Mouse (Mus musculus): ENCODE data around the gene Pmvk. TPM values are rescaled to one million over a fixed set of nuclear protein-coding genes. Genes with fewer than 3 reads are reported as not detected.

The Pmvk gene
- 71.8 and 74.5 TPM in 2 replicates for polyA plus RNA-seq (2014; fragmentation: Nextera tagmentation; extraction: Ambion mirVana)

- ATAC-seq (ENCODE audit: insufficient read depth, low FRiP score, low TSS enrichment): no peak
- Histone ChIP-seq H3K4me1 (ENCODE audit: control insufficient read depth, insufficient read depth, low read length) (peaks cover 2% of the 10 kb centered on the region), H3K36me3 (ENCODE audit: control insufficient read depth, insufficient read depth, low read length) (no peaks in the 10 kb centered on the region), H3K27me3 (ENCODE audit: control insufficient read depth, insufficient read depth, low read length) (no peaks in the 10 kb centered on the region), H3K9ac (ENCODE audit: low read length) (no peak within 1 kb of the TSS), H3K4me2 (ENCODE audit: low read depth) (no peak within 1 kb of the TSS), H3K4me3 (ENCODE audit: low read depth, low read length) (no peak within 1 kb of the TSS), H3K9me3 (ENCODE audit: control insufficient read depth, low read length) (no peaks in the 10 kb centered on the region), H3K27ac (ENCODE audit: low read depth, low read length) (no peak within 1 kb of the TSS)
- 70% methylated on average over 10 of the region's 10 CpGs for WGBS
- DNase-seq (ENCODE audit: low spot score): no peak
These were observed at the start of gene Pmvk for GRCm38 (mm10) chr3:89454401-89455177. Gene Pmvk (plus strand): TSS chr3:89454541.

DNA sequence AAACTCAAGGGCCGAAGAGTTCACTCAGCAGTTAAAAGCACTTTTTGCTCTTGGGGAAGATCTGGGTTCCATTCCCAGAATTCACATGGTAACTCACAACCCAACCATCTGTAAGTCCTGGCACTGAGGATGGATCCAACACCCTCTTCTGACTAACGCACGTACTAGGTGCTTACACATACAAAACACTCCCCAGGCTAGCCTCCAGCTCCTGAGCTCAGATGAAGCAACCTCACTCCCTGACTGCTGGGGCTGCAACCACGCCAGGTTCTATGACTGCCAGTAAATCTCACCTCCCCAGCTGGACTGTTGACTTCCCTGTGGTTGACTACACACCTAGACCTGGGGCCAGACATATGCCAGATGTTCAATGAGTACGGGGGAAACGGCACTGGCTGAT is 47.5 kb upstream of the Pmvk start:
- peaks cover 5% of the 10 kb centered on the region for H3K4me1 ChIP-seq (ENCODE audit: control insufficient read depth, insufficient read depth, low read length)
- no peaks in the 10 kb centered on the region for H3K9me3 ChIP-seq (ENCODE audit: control insufficient read depth, low read length)
- no peak overlapping the region for H3K9ac ChIP-seq (ENCODE audit: low read length)
- no peak overlapping the region for H3K4me3 ChIP-seq (ENCODE audit: low read depth, low read length)
- H3K27me3 ChIP-seq (ENCODE audit: control insufficient read depth, insufficient read depth, low read length): no peaks in the 10 kb centered on the region
- ATAC-seq (ENCODE audit: insufficient read depth, low FRiP score, low TSS enrichment): no peak
- no peak overlapping the region for H3K27ac ChIP-seq (ENCODE audit: low read depth, low read length)
- H3K36me3 ChIP-seq (ENCODE audit: control insufficient read depth, insufficient read depth, low read length): peaks cover 5% of the 10 kb centered on the region
- WGBS: 93% methylated on average over 6 of the region's 6 CpGs
- DNase-seq (ENCODE audit: low spot score): no peak
- no peak overlapping the region for H3K4me2 ChIP-seq (ENCODE audit: low read depth)

GRCm38 (mm10) chr3:89408448-89408847 is 45.9 kb upstream of the Pmvk start:
- no peak overlapping the region for H3K27ac ChIP-seq (ENCODE audit: low read depth, low read length)
- 63% methylated on average over 16 of the region's 16 CpGs for WGBS
- ATAC-seq (ENCODE audit: insufficient read depth, low FRiP score, low TSS enrichment) (no peak), DNase-seq (ENCODE audit: low spot score) (no peak)
- no peaks in the 10 kb centered on the region for H3K27me3 ChIP-seq (ENCODE audit: control insufficient read depth, insufficient read depth, low read length)
- no peak overlapping the region for H3K9ac ChIP-seq (ENCODE audit: low read length)
- H3K4me3 ChIP-seq (ENCODE audit: low read depth, low read length): no peak overlapping the region
- peaks cover 5% of the 10 kb centered on the region for H3K36me3 ChIP-seq (ENCODE audit: control insufficient read depth, insufficient read depth, low read length)
- peaks cover 5% of the 10 kb centered on the region for H3K4me1 ChIP-seq (ENCODE audit: control insufficient read depth, insufficient read depth, low read length)
- H3K9me3 ChIP-seq (ENCODE audit: control insufficient read depth, low read length): no peaks in the 10 kb centered on the region
- no peak overlapping the region for H3K4me2 ChIP-seq (ENCODE audit: low read depth)

DNA sequence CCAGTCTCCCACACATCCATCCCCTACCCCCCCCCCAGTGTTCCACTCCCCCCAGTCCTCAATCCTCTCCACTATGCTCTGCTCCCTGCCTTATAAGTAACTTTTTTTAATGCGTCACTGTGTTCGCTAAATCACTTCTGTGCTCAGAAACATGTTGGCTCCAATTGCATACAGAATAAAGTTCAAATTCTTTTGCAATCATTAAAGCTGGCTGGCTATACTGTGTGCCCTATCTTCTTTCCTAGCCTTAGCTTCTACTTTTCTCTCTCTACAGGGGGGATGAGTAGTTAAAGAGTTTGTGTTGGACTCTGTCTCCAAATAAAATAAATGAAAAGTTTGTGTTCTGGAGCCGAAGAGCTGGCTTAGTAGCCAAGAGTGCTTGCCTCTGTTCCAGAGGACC is 44.6 kb upstream of the Pmvk start:
- H3K4me3 ChIP-seq (ENCODE audit: low read depth, low read length): no peak overlapping the region
- H3K9me3 ChIP-seq (ENCODE audit: control insufficient read depth, low read length): no peaks in the 10 kb centered on the region
- H3K4me1 ChIP-seq (ENCODE audit: control insufficient read depth, insufficient read depth, low read length): peaks cover 5% of the 10 kb centered on the region
- H3K27ac ChIP-seq (ENCODE audit: low read depth, low read length): no peak overlapping the region
- no peaks in the 10 kb centered on the region for H3K27me3 ChIP-seq (ENCODE audit: control insufficient read depth, insufficient read depth, low read length)
- DNase-seq (ENCODE audit: low spot score) (no peak), ATAC-seq (ENCODE audit: insufficient read depth, low FRiP score, low TSS enrichment) (no peak)
- WGBS: 95% methylated on average over 3 of the region's 3 CpGs
- peaks cover 6% of the 10 kb centered on the region for H3K36me3 ChIP-seq (ENCODE audit: control insufficient read depth, insufficient read depth, low read length)
- no peak overlapping the region for H3K4me2 ChIP-seq (ENCODE audit: low read depth)
- H3K9ac ChIP-seq (ENCODE audit: low read length): no peak overlapping the region

- H3K4me1 ChIP-seq (ENCODE audit: control insufficient read depth, insufficient read depth, low read length): peaks cover 5% of the 10 kb centered on the region
- no peaks in the 10 kb centered on the region for H3K27me3 ChIP-seq (ENCODE audit: control insufficient read depth, insufficient read depth, low read length)
- 82% methylated on average over 10 of the region's 10 CpGs for WGBS
- H3K4me3 ChIP-seq (ENCODE audit: low read depth, low read length): peak overlapping the region; percentile 54
- DNase-seq (ENCODE audit: low spot score): no peak
- peaks cover 9% of the 10 kb centered on the region for H3K36me3 ChIP-seq (ENCODE audit: control insufficient read depth, insufficient read depth, low read length)
- H3K4me2 ChIP-seq (ENCODE audit: low read depth): peak overlapping the region; percentile 69
- no peak for ATAC-seq (ENCODE audit: insufficient read depth, low FRiP score, low TSS enrichment)
- H3K27ac ChIP-seq (ENCODE audit: low read depth, low read length): no peak overlapping the region
- no peaks in the 10 kb centered on the region for H3K9me3 ChIP-seq (ENCODE audit: control insufficient read depth, low read length)
- peak overlapping the region; percentile 61 for H3K9ac ChIP-seq (ENCODE audit: low read length)
These were observed 43.5 kb upstream of the Pmvk start for GRCm38 (mm10) chr3:89410864-89411263.

- peaks cover 7% of the 10 kb centered on the region for H3K4me1 ChIP-seq (ENCODE audit: control insufficient read depth, insufficient read depth, low read length)
- no peaks in the 10 kb centered on the region for H3K27me3 ChIP-seq (ENCODE audit: control insufficient read depth, insufficient read depth, low read length)
- H3K27ac ChIP-seq (ENCODE audit: low read depth, low read length): no peak within 1 kb of the TSS
- peak within 1 kb of the TSS; percentile 61 for H3K9ac ChIP-seq (ENCODE audit: low read length)
- WGBS: 6% methylated on average over 28 of the region's 28 CpGs
- peak within 1 kb of the TSS; percentile 54 for H3K4me3 ChIP-seq (ENCODE audit: low read depth, low read length)
- H3K36me3 ChIP-seq (ENCODE audit: control insufficient read depth, insufficient read depth, low read length): peaks cover 11% of the 10 kb centered on the region
- DNase-seq (ENCODE audit: low spot score) (peak; percentile 97), ATAC-seq (ENCODE audit: insufficient read depth, low FRiP score, low TSS enrichment) (peak; percentile 98)
- H3K9me3 ChIP-seq (ENCODE audit: control insufficient read depth, low read length): no peaks in the 10 kb centered on the region
- peak within 1 kb of the TSS; percentile 69 for H3K4me2 ChIP-seq (ENCODE audit: low read depth)
These were observed 42.6 kb upstream of the Pmvk start, which contains the start of gene Flad1 for GRCm38 (mm10) chr3:89411490-89412393. Gene Flad1 (minus strand): TSS chr3:89411870.

DNA sequence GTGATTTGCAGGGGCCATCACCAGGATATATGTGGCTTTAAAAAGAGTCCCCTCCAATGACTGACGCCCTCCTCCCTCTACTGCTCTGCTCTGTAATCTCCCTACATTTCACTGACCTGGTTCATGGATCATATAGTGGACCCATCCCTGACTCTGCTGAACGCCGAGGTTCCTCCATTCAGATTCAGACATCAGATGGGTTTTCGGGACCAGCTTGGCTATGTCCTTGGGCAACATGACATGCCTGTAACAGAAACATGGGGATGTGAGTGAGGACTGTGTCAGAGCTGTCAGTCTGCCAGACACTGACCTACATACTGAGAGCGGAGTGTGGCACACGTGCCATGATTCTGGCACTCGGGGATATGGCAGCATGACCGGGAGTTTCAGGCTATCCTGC is 38.2 kb upstream of the Pmvk start:
- Histone ChIP-seq H3K27me3 (ENCODE audit: control insufficient read depth, insufficient read depth, low read length) (no peaks in the 10 kb centered on the region), H3K4me3 (ENCODE audit: low read depth, low read length) (peak overlapping the region; percentile 2; the same call in 1 of the 2 replicates), H3K4me1 (ENCODE audit: control insufficient read depth, insufficient read depth, low read length) (peaks cover 16% of the 10 kb centered on the region), H3K27ac (ENCODE audit: low read depth, low read length) (no peak overlapping the region), H3K9ac (ENCODE audit: low read length) (no peak overlapping the region), H3K36me3 (ENCODE audit: control insufficient read depth, insufficient read depth, low read length) (peaks cover 6% of the 10 kb centered on the region; the same call in 1 of the 2 replicates), H3K9me3 (ENCODE audit: control insufficient read depth, low read length) (no peaks in the 10 kb centered on the region), H3K4me2 (ENCODE audit: low read depth) (no peak overlapping the region; the same call in 1 of the 2 replicates)
- DNase-seq (ENCODE audit: low spot score) (no peak), ATAC-seq (ENCODE audit: insufficient read depth, low FRiP score, low TSS enrichment) (no peak)
- WGBS: 93% methylated on average over 8 of the region's 8 CpGs

DNA sequence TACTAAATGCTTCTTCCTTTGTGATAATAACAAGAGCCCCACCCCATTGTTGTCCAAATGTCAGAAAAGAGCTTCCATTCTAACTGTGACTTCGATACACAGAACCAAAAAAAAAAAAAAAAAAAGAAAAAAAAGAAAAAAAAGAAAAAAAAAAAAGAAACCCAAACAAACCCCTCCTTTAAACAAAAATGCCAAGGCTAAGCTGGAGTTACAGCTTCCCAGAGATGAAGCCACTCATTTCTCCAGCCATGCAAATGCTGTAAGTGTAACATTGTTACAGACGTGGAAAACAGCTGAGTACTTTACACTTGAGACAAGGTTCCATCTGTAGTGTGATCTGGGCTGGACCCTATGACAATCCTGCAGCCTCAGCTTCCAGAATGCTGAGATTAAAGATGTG is 37.2 kb upstream of the Pmvk start:
- ATAC-seq (ENCODE audit: insufficient read depth, low FRiP score, low TSS enrichment) (no peak), DNase-seq (ENCODE audit: low spot score) (no peak)
- H3K9me3 ChIP-seq (ENCODE audit: control insufficient read depth, low read length): no peaks in the 10 kb centered on the region
- peak overlapping the region; percentile 53 for H3K4me3 ChIP-seq (ENCODE audit: low read depth, low read length)
- peaks cover 24% of the 10 kb centered on the region for H3K4me1 ChIP-seq (ENCODE audit: control insufficient read depth, insufficient read depth, low read length)
- H3K27ac ChIP-seq (ENCODE audit: low read depth, low read length): 0 out of 2 replicates have a peak overlapping the region, but pooled peaks have one; percentile 47
- H3K4me2 ChIP-seq (ENCODE audit: low read depth): peak overlapping the region; percentile 77
- peak overlapping the region; percentile 49 for H3K9ac ChIP-seq (ENCODE audit: low read length)
- H3K36me3 ChIP-seq (ENCODE audit: control insufficient read depth, insufficient read depth, low read length): peaks cover 6% of the 10 kb centered on the region; the same call in 1 of the 2 replicates
- H3K27me3 ChIP-seq (ENCODE audit: control insufficient read depth, insufficient read depth, low read length): no peaks in the 10 kb centered on the region
- 34% methylated on average over 2 of the region's 2 CpGs for WGBS
